Mouse (Mus musculus) right cerebral cortex, postnatal 25 days (tissue): ENCODE results near the gene Jakmip3.
A peak's percentile ranks its signal among the peaks of the same experiment; 100 is the strongest.

Experiments
- DNase-seq: peaks from one replicate; pipeline ENCODE4 v3.0.0; 2022

The Jakmip3 gene

GRCm38 (mm10) chr7:138940612-138941461 is at the start of gene Jakmip3:
Gene Jakmip3 (plus strand): TSS chr7:138940730.
- DNase-seq: peak; percentile 83

GRCm38 (mm10) chr7:138898122-138898521 is 42.4 kb upstream of the Jakmip3 start:
- DNase-seq: no peak

- DNase-seq: no peak
These were observed 41.8 kb upstream of the Jakmip3 start for GRCm38 (mm10) chr7:138898743-138899142.

GRCm38 (mm10) chr7:138903886-138904435 is 36.6 kb upstream of the Jakmip3 start:
- DNase-seq: no peak

GRCm38 (mm10) chr7:138906441-138906840 is 34.1 kb upstream of the Jakmip3 start:
- no peak for DNase-seq

GRCm38 (mm10) chr7:138907043-138907442 is 33.5 kb upstream of the Jakmip3 start:
- DNase-seq: peak; percentile 21

GRCm38 (mm10) chr7:138907976-138908375 is 32.6 kb upstream of the Jakmip3 start:
- no peak for DNase-seq

GRCm38 (mm10) chr7:138908768-138909276 is 31.7 kb upstream of the Jakmip3 start:
- DNase-seq: no peak

GRCm38 (mm10) chr7:138909277-138910192 is 31.0 kb upstream of the Jakmip3 start, which contains the start of gene Bnip3:
Gene Bnip3 (minus strand): TSS chr7:138909519.
- peak; percentile 88 for DNase-seq

- DNase-seq: no peak
These were observed 30.4 kb upstream of the Jakmip3 start for GRCm38 (mm10) chr7:138910193-138910562.

- no peak for DNase-seq
These were observed 26.9 kb upstream of the Jakmip3 start for GRCm38 (mm10) chr7:138913616-138914015.

- DNase-seq: peak; percentile 17
These were observed 21.2 kb upstream of the Jakmip3 start for GRCm38 (mm10) chr7:138919156-138919944.

GRCm38 (mm10) chr7:138921611-138922010 is 18.9 kb upstream of the Jakmip3 start:
- DNase-seq: no peak

GRCm38 (mm10) chr7:138923756-138924425 is 16.6 kb upstream of the Jakmip3 start:
- DNase-seq: no peak

- no peak for DNase-seq
These were observed 12.1 kb upstream of the Jakmip3 start for GRCm38 (mm10) chr7:138928456-138928855.

GRCm38 (mm10) chr7:138934523-138934922 is 6.0 kb upstream of the Jakmip3 start:
- no peak for DNase-seq

- DNase-seq: no peak
These were observed 1.5 kb upstream of the Jakmip3 start for GRCm38 (mm10) chr7:138938991-138939390.

- peak; percentile 70 for DNase-seq
These were observed 296 bp upstream of the Jakmip3 start for GRCm38 (mm10) chr7:138940256-138940611.

- DNase-seq: peak; percentile 24
These were observed 1.0 kb downstream of the Jakmip3 start for GRCm38 (mm10) chr7:138941571-138941970.

- no peak for DNase-seq
These were observed 1.8 kb downstream of the Jakmip3 start for GRCm38 (mm10) chr7:138942301-138942700.

- DNase-seq: no peak
These were observed 5.1 kb downstream of the Jakmip3 start for GRCm38 (mm10) chr7:138945668-138946067.

GRCm38 (mm10) chr7:138947741-138948140 is 7.2 kb downstream of the Jakmip3 start:
- no peak for DNase-seq
